Mouse (Mus musculus) urinary bladder, postnatal 4 days (tissue): Measurements from ENCODE around the gene Rab5a.
"Not testable (repeated sequence)": the region's sequence is repeated elsewhere in the genome, so short reads cannot be mapped to it uniquely, and the experiment has no call there.

Experiments used
- DNase-seq, 2 experiments: peaks; one replicate each; pipeline ENCODE4 v3.0.0; 2021 to 2022; ENCODE audit warnings: low spot score in 2 of 2

The Rab5a gene

DNA sequence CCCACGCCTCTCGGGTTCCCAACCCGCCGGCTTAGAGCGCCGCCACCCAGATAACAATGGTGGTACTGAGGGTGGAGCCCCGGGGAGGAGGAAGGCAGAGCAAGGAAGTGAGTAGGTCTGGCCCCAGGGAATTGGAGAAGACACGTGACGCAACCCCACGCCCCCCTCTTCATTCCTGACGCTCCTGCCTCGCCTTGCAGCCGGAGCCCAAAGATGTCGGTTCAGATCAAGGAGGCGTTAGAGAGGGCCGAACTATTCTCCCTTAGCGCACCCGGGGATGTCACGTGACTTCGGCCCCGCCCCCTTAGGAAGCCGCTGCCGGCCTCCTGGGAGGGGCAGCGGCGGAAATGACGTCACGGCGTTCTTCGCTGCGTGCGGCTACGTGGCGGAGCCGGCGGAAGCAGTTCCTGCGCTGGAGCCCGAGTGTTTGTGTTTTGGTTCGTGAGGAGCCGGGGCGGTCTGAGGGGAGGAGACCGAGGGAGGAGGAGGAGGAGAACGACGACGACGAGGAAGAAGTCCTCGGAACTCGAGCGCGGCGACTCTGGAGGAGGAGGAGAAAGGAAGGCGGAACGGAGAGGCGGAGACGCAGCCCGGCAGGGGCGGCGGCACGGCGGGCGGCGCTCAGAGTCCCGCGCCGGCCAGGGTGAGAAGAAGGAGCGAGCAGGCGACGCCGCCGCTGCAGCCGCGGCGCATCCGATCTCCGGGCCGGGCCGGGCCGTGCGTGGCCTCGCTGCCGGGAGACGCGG, at the start of gene Rab5a:
TSS of gene Rab5a (plus strand) at position 377 of the 746 bp plus-strand sequence.
- peak; percentile 100 for DNase-seq

GRCm38 (mm10) chr17:53456152-53456551, 22.9 kb upstream of the Rab5a start:
- no peak for DNase-seq

DNA sequence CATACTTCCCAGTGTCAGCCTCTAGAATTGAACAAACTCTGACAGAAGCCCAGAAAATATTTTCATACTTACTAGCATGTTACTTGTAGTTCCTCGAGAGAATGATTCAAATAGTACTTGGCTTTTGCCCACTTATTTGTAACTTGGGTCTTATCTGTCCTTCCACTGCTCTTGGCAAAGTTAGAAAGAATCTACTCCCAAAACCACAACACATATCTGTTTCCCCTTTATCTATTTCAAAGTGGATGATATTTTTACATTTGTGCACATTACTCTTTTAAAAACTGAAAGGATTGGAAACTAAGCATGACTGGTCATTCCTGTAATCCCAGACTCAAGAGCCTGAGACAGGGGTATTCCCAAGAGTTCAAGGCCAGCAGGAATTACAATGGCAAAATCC, 22.3 kb upstream of the Rab5a start:
- DNase-seq = no peak

GRCm38 (mm10) chr17:53462603-53463495, 16.2 kb upstream of the Rab5a start, which contains the start of gene Efhb:
TSS of gene Efhb (minus strand) at chr17:53463321.
- DNase-seq = peak; percentile 79 to 92

DNA sequence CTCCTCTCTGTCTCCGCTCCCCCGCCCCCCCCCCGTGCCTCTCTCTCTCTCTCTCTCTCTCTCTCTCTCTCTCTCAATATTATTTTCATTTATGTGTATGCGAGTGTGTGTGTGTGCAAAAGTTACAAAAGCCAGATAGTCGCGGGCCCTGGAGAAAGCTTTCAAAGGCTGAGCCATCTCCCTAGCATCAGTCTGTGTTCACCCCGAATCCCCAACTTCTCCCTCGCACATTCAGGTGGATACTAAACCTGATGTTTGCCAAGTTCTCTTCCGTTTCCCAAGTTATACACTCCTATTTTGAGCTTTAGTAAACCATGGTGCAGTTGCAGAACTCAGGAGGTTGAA, 15.6 kb upstream of the Rab5a start:
- no peak for DNase-seq

- no peak for DNase-seq
Observed at GRCm38 (mm10) chr17:53465569-53465968, 13.5 kb upstream of the Rab5a start.

DNA sequence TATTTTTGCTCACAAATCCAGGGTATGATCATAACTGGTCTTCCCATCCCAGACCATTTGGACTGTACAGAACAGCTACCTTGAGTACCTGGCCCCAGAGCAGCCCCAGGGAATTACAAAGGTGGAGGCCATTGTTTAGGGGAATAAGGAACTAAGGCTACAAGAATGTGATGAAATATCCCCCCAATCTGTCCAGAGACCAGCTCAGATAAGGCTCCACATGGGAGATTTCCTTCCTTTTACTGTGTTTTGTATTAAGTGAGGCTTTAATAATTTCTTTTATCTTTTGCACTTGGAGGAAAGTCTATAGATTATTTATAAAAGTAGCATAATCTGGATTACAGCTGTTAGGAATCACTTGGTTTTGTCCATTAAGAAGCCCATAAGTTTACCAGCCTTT, 10.3 kb upstream of the Rab5a start:
- DNase-seq = no peak

- DNase-seq = no peak
Observed at GRCm38 (mm10) chr17:53478066-53478857, 772 bp upstream of the Rab5a start.

GRCm38 (mm10) chr17:53479604-53480041, 589 bp downstream of the Rab5a start:
- DNase-seq = peak; percentile 57 to 66

- DNase-seq = no peak
Observed at GRCm38 (mm10) chr17:53480433-53480832, 1.4 kb downstream of the Rab5a start.

- DNase-seq = no peak
Observed at GRCm38 (mm10) chr17:53488291-53489006, 9.4 kb downstream of the Rab5a start.

DNA sequence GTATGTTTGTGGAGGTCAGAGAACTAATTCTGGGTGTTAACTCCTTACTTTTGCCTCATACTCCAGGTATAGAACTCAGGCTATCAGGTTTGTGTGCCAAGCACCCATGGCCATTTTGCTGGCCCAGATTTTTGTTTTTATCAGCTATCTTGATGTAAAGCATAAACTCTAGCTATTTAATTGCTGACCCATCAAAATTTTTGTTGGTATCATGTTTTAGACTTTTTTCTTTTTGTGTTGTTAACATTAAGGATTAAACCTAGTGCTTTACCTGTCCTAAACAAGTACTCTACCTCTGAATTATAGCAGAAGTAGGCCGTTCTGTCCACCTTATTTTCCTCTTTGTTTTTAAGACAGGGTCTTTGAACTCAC, 10.0 kb downstream of the Rab5a start:
- no peak for DNase-seq

DNA sequence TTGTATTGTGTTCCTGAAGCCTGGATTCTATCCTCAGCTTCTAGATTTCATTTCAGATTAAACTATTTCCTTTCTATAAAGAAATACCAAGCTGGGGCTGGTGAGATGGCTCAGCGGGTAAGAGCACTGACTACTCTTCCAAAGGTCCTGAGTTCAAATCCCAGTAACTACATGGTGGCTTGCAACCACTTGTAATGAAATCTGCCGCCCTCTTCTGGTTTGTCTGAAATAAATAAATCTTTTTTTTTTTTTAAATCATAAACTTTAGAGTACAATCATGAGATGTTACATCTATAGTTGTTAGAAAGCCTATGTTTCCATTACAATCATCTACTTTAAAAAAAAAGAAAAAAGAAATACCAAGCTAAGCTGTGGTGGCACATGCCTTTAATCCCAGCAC, 23.9 kb downstream of the Rab5a start:
- no peak for DNase-seq

GRCm38 (mm10) chr17:53512311-53512951, 33.4 kb downstream of the Rab5a start:
- DNase-seq = no peak

DNA sequence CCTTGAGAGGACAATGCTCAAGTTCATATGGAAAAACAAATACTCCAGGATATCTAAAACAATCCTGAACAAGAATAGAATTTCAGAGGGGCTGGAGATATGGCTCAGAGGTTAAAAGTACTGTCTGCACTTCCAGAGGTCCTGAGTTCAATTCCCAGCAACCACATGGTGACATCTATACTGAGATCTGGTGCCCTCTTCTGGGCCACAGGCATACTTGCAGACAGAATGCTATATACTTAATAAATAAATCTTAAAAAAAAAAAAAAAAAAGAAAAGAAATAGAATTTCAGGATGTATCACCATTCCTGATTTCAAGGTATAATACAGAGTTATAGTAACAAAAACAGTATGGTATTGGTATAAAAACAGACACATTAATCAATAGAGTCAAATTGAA, 40.3 kb downstream of the Rab5a start:
- DNase-seq = no peak

DNA sequence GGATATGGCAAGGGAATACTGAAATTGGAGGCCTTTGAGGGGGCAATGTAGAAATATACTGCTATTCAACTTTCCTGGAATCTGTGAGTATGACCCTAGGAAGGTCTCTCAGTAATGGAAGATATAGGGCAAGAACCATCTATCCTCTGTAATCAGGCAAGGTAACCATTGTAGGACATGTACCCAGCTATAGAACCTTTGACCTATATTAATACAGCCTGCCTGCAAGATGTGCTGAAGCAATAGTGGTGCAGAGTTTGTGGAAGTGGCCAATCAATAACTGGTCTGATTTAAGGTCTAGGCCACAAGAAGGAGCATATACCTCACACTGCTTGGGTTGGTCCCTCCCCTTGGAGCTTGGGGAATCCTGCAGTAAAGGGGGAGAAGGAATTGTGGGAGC, 41.5 kb downstream of the Rab5a start:
- DNase-seq = no peak

GRCm38 (mm10) chr17:53528034-53528433, 49.0 kb downstream of the Rab5a start:
- no peak for DNase-seq

GRCm38 (mm10) chr17:53531160-53531559, 52.1 kb downstream of the Rab5a start:
- DNase-seq = no peak

DNA sequence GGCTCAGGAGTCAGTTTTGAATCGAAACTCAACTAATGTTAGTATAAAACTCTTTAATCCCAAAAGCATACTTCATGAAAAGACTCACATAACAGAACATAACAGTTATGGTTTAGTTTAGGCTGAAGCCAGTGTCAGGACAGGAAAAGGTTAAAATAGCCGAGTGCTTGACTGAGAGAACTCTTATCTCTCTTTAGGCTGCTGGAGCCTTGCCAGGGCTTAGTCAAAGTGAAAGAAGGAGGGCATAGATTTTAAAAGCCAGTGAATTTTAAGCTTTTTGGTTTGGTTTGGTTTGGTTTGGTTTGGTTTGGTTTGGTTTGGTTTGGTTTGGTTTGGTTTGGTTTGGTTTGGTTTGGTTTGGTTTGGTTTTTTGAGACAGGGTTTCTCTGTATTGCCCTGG, 53.4 kb downstream of the Rab5a start:
- DNase-seq = no peak

DNA sequence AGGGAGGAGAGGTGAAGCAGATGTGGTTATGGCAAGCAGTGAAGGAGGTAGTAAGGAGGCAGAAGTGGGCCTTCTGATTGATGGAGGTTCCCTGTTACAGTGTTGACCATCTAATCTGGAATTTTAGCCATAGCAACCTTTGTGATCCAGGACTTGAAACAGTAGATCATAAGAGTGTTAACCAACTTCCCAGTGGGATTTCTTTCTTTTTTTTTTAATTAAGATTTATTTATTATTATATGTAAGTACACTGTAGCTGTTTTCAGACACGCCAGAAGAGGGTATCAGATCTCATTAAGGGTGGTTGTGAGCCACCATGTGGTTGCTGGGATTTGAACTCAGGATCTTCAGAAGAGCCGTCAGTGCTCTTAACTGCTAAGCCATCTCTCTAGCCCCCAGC, 60.3 kb downstream of the Rab5a start, which contains the start of gene Pp2d1:
TSS of gene Pp2d1 (minus strand) at position 101 of the 400 bp plus-strand sequence.
- not testable (repeated sequence) for DNase-seq

DNA sequence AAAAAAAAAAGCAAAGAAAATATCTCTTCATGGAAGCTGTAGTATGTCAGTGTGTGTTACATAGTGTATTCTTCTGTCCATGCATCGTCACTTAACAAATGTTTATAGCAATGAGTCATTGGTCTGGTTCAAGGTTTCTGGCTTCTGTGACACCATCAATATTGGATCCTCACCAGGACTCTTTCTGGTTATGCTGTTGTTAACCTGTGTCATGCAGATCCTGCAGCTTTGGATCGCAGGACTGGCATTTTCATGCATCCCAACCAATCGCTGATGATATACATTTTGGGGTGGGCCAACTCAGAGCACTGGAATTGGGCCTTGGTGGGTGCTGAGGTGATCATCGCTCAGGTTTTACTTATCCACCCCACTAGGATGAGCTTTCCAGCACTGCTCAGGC, 63.5 kb downstream of the Rab5a start:
- no peak for DNase-seq
